Mouse (Mus musculus) brain, embryonic 14.5 days (tissue): ENCODE measurements around the gene Peli2.

Experiments
- CTCF ChIP-seq: fragments of 200-500 bp; IDR thresholded peaks from 2 replicates; pipeline ENCODE4 v1.5.1; 2012; ENCODE audit warnings: inconsistent platforms, mild to moderate bottlenecking, moderate library complexity, borderline replicate concordance; ENCODE audit not compliant: insufficient read depth, insufficient read length; ENCODE audit errors: extremely low read depth
- POLR2A ChIP-seq: fragments of 200-500 bp; IDR thresholded peaks from 2 replicates; pipeline ENCODE4 v1.6.1; 2012; ENCODE audit warnings: mild to moderate bottlenecking, inconsistent platforms, borderline replicate concordance; ENCODE audit not compliant: poor library complexity, insufficient read depth, insufficient read length, severe bottlenecking; ENCODE audit errors: extremely low read depth

- no peak; the same call in 1 of the 2 replicates for TF ChIP-seq CTCF
- TF ChIP-seq POLR2A: no peak
Measured at GRCm38 (mm10) chr14:48327746-48328145, 207.1 kb downstream of the Peli2 start.
